Mouse (Mus musculus) forebrain, embryonic 12.5 days (tissue): ENCODE data around the gene Klre1. TPM values are rescaled to one million over a fixed set of nuclear protein-coding genes. Genes with fewer than 3 reads are reported as not detected.
"Not testable (repeated sequence)": the region's sequence is repeated elsewhere in the genome, so short reads cannot be mapped to it uniquely, and the experiment has no call there.

ENCODE experiments used
- ATAC-seq: fragments of 200-750 bp; cut with Nextera tagmentation; 2 replicates; pipeline ENCODE4 v1.8.0; 2017; ENCODE audit warnings: moderate TSS enrichment; ENCODE audit not compliant: low FRiP score
- H3K27ac ChIP-seq: fragments of 300-500 bp; sonication (generic); 2 replicates; pipeline ENCODE4 v1.5.1; 2016; ENCODE audit warnings: mild to moderate bottlenecking
- H3K27me3 ChIP-seq: fragments of 300-500 bp; sonication (generic); 2 replicates; pipeline ENCODE4 v1.6.1; 2016; ENCODE audit warnings: mild to moderate bottlenecking
- H3K36me3 ChIP-seq: fragments of 300-500 bp; sonication (generic); replicated peaks from 2 replicates; pipeline ENCODE4 v1.6.1; 2016; ENCODE audit warnings: mild to moderate bottlenecking
- H3K4me1 ChIP-seq: fragments of 300-500 bp; sonication (generic); 2 replicates; pipeline ENCODE4 v1.6.1; 2016
- H3K4me2 ChIP-seq: fragments of 300-500 bp; sonication (generic); 2 replicates; pipeline ENCODE4 v1.6.1; 2016; ENCODE audit warnings: mild to moderate bottlenecking, moderate library complexity
- H3K4me3 ChIP-seq: fragments of 300-500 bp; sonication (generic); replicated peaks from 2 replicates; pipeline ENCODE4 v1.5.1; 2016; ENCODE audit warnings: mild to moderate bottlenecking
- H3K9ac ChIP-seq: fragments of 300-500 bp; sonication (generic); 2 replicates; pipeline ENCODE4 v1.6.1; 2016; ENCODE audit warnings: mild to moderate bottlenecking
- H3K9me3 ChIP-seq: fragments of 300-500 bp; sonication (generic); 2 replicates; pipeline ENCODE4 v1.6.1; 2016
- WGBS: fragments of 180-500 bp; shearing (Covaris S2); methylation state at CpG from one replicate; pipeline ENCODE4 v1.1.7; 2016; 5-methylcytosine and 5-hydroxymethylcytosine counted together
- polyA plus RNA-seq: library from polyadenylated mRNA; unstranded; fragments of >200 nt; fragmentation: Nextera tagmentation; extraction: Ambion mirVana; gene quantifications from 2 replicates; pipeline ENCODE4 v1.2.1, GENCODE M21; 2016

Klre1 gene
- polyA plus RNA-seq, 1 experiment from 2014 or later, result not detected

GRCm38 (mm10) chr6:129631046-129631445, 53.3 kb downstream of the Klre1 start:
- not testable (repeated sequence) for H3K4me1 ChIP-seq, H3K27me3 ChIP-seq, ATAC-seq, H3K36me3 ChIP-seq, H3K4me3 ChIP-seq, H3K9me3 ChIP-seq, H3K9ac ChIP-seq, H3K4me2 ChIP-seq, H3K27ac ChIP-seq
- WGBS, result 84% methylated on average over 2 of the region's 2 CpGs

Other genes with a start within 250 kb of the Klre1 start
- not detected in 2 replicates for gene 4922502D21Rik, start 246.1 kb upstream of the Klre1 start, polyA plus RNA-seq
- 0.18 and 0.31 TPM in 2 replicates for gene Clec12a, start 235.2 kb upstream of the Klre1 start, polyA plus RNA-seq
- gene Clec12b, start 192.0 kb upstream of the Klre1 start, polyA plus RNA-seq, result not detected in 2 replicates
- 5.8 and 7.1 TPM in 2 replicates for gene Clec1b, start 180.6 kb upstream of the Klre1 start, polyA plus RNA-seq
- 0.19 and 0.23 TPM in 2 replicates for gene Clec9a, start 169.0 kb upstream of the Klre1 start, polyA plus RNA-seq
- gene Clec1a, start 125.9 kb upstream of the Klre1 start, polyA plus RNA-seq, result 1.2 TPM in 2 replicates
- gene Olr1, start 70.7 kb upstream of the Klre1 start, polyA plus RNA-seq, result not detected in 2 replicates
- gene Tmem52b, start 65.3 kb upstream of the Klre1 start, polyA plus RNA-seq, result not detected in 2 replicates
- 83.6 and 97.2 TPM in 2 replicates for gene Gabarapl1, start 44.7 kb upstream of the Klre1 start, polyA plus RNA-seq
- not detected in 2 replicates for gene Klrd1, start 13.9 kb downstream of the Klre1 start, polyA plus RNA-seq
- gene Klrk1, start 46.0 kb downstream of the Klre1 start, polyA plus RNA-seq, result 0.08 and 0.13 TPM in 2 replicates
- not detected in 2 replicates for gene Klrc3, start 65.4 kb downstream of the Klre1 start, polyA plus RNA-seq
- gene Klrc2, start 82.8 kb downstream of the Klre1 start, polyA plus RNA-seq, result not detected in 2 replicates
- not detected in 2 replicates for gene Klrc1, start 101.1 kb downstream of the Klre1 start, polyA plus RNA-seq
- gene Klri1, start 139.2 kb downstream of the Klre1 start, polyA plus RNA-seq, result not detected in 2 replicates
- not detected in 2 replicates for gene Klri2, start 162.6 kb downstream of the Klre1 start, polyA plus RNA-seq
- gene Gm156, start 206.4 kb downstream of the Klre1 start, polyA plus RNA-seq, result not detected in 2 replicates